Mouse (Mus musculus): ENCODE measurements around the gene Mfap2. TPM values are rescaled to one million over a fixed set of nuclear protein-coding genes. Genes with fewer than 3 reads are reported as not detected.

Gene Mfap2
- total and polyA plus RNA-seq, 2 experiments from 2014 or later: 42.3 to 99.5 TPM

DNA sequence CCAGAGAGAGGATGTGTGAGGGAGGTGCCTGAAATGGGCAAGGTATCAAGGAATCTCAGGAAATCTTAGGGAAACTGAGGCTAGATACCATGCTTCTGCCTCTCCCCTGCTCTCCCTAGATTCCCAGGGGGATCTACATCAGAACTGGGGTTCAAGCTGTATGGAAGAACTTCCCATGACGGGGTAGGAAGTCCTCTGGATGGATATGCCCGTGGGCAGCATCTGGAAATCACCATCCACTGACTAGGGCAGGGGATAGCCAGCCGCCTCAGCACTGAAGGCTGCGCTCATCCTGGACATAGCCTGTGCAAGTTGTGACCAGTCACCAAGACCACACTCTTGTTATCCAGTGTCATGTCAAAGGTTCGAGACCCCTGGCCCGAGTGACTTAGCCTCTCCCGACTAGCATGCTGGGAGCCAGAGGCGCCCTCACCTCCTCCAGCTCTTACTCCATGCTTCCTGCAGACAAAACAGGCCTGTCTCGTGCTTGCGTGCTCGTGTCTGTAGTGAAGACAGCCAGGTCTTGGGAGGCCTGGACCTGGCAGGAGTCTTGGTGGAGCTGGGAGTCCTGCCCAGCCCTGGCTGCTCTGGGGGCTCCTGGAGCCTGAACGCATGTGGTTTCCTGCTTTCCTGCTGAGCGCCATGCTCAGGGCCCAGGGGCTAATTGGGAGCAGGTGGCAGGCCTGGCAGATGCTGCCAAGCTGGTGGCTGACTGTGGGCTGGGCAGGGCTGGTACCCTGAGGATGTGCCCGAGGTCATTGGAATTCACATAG lies 1.5 kb downstream of the Mfap2 start:
- 21% methylated on average over 14 of the region's 14 CpGs for whole genome bisulfite sequencing
- peaks cover 13% of the 10 kb centered on the region for H3K36me3 ChIP-seq (ENCODE audit: insufficient read depth, low read length)
- TF ChIP-seq CTCF (IDR thresholded peaks at IDR 0.05; ENCODE audit: low read depth): no peak
- H3K9me3 ChIP-seq (ENCODE audit: low read length): no peaks in the 10 kb centered on the region
- peak overlapping the region; percentile 54 for H3K27ac ChIP-seq
- peak; percentile 61 for DNase-seq (ENCODE audit: low spot score)
- ATAC-seq: peak; percentile 19; the same call in 1 of the 2 replicates
- peak overlapping the region; percentile 59 for H3K4me3 ChIP-seq (ENCODE audit: low read length)
- H3K9ac ChIP-seq (replicated peaks; ENCODE audit: low read length): peak overlapping the region; percentile 79
- H3K4me2 ChIP-seq (ENCODE audit: low read depth, low read length): peak overlapping the region; percentile 74
- H3K27me3 ChIP-seq (ENCODE audit: insufficient read depth, low read length): no peaks in the 10 kb centered on the region
- peaks cover 12% of the 10 kb centered on the region for H3K4me1 ChIP-seq (ENCODE audit: insufficient read depth, low read length)

DNA sequence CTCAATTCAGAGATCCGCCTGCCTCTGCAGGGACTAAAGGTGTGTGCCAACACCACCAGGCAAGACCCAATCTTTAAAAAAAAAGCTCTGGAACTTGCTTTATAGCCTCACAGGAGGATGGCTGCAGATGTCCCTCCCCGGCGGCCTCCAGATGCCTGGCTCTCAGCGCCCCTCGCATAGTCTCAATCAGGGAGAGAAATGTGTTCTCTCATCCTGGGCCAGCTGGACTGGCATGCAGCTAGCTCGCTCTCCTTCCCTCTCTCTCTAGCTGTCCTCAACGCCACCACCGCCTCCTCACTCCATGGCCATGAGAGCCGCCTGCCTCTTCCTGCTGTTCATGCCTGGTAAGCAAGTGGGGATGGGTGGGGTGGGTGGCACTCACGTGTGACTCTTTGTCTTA lies 2.3 kb downstream of the Mfap2 start:
- WGBS: 52% methylated on average over 10 of the region's 10 CpGs
- Histone ChIP-seq H3K4me2 (ENCODE audit: low read depth, low read length) (no peak overlapping the region), H3K4me1 (ENCODE audit: insufficient read depth, low read length) (peaks cover 12% of the 10 kb centered on the region), H3K9ac (replicated peaks; ENCODE audit: low read length) (no peak overlapping the region), H3K27me3 (ENCODE audit: insufficient read depth, low read length) (no peaks in the 10 kb centered on the region), H3K9me3 (ENCODE audit: low read length) (no peaks in the 10 kb centered on the region), H3K4me3 (ENCODE audit: low read length) (no peak overlapping the region), H3K27ac (no peak overlapping the region), H3K36me3 (ENCODE audit: insufficient read depth, low read length) (peaks cover 9% of the 10 kb centered on the region; the same call in 1 of the 2 replicates)
- DNase-seq (ENCODE audit: low spot score) (no peak), ATAC-seq (no peak)
- TF ChIP-seq CTCF (IDR thresholded peaks at IDR 0.05; ENCODE audit: low read depth): no peak

- Histone ChIP-seq H3K4me1 (ENCODE audit: insufficient read depth, low read length) (peaks cover 12% of the 10 kb centered on the region), H3K4me2 (ENCODE audit: low read depth, low read length) (no peak overlapping the region), H3K36me3 (ENCODE audit: insufficient read depth, low read length) (peaks cover 9% of the 10 kb centered on the region; the same call in 1 of the 2 replicates), H3K4me3 (ENCODE audit: low read length) (no peak overlapping the region), H3K27me3 (ENCODE audit: insufficient read depth, low read length) (no peaks in the 10 kb centered on the region), H3K27ac (no peak overlapping the region), H3K9me3 (ENCODE audit: low read length) (no peaks in the 10 kb centered on the region), H3K9ac (replicated peaks; ENCODE audit: low read length) (no peak overlapping the region)
- ATAC-seq: no peak
- no peak for DNase-seq (ENCODE audit: low spot score)
- WGBS: 67% methylated on average over 8 of the region's 8 CpGs
- TF ChIP-seq CTCF (IDR thresholded peaks at IDR 0.05; ENCODE audit: low read depth): no peak
These were observed 3.9 kb downstream of the Mfap2 start for GRCm38 (mm10) chr4:141014114-141014513.

DNA sequence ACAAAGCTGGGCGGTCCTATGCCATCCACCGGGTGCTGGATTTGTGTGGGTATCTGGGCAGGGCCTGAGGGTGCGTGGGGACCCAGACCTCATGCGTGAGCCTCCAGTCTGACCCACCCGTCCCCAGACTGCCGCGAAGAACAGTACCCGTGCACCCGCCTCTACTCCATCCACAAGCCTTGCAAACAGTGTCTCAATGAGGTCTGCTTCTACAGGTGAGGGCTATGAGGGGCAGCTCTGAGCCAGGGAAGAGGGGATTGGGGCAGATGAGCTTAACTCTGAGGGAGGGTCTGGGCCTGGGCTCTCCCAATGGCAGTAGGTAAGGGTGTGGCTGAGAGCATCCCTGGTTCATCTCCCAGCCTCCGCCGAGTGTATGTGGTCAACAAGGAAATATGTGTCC lies 4.6 kb downstream of the Mfap2 start:
- Histone ChIP-seq H3K4me2 (ENCODE audit: low read depth, low read length) (no peak overlapping the region), H3K4me3 (ENCODE audit: low read length) (no peak overlapping the region), H3K4me1 (ENCODE audit: insufficient read depth, low read length) (peaks cover 12% of the 10 kb centered on the region), H3K9me3 (ENCODE audit: low read length) (no peaks in the 10 kb centered on the region), H3K36me3 (ENCODE audit: insufficient read depth, low read length) (peaks cover 9% of the 10 kb centered on the region; the same call in 1 of the 2 replicates), H3K9ac (replicated peaks; ENCODE audit: low read length) (no peak overlapping the region), H3K27ac (no peak overlapping the region), H3K27me3 (ENCODE audit: insufficient read depth, low read length) (no peaks in the 10 kb centered on the region)
- DNase-seq (ENCODE audit: low spot score) (no peak), ATAC-seq (no peak)
- WGBS: 93% methylated on average over 11 of the region's 11 CpGs
- TF ChIP-seq CTCF (IDR thresholded peaks at IDR 0.05; ENCODE audit: low read depth): no peak

- H3K4me3 ChIP-seq (ENCODE audit: low read length): no peak overlapping the region
- no peak overlapping the region for H3K27ac ChIP-seq
- 59% methylated on average over 7 of the region's 7 CpGs for WGBS
- DNase-seq (ENCODE audit: low spot score) (no peak), ATAC-seq (no peak)
- no peaks in the 10 kb centered on the region for H3K9me3 ChIP-seq (ENCODE audit: low read length)
- TF ChIP-seq CTCF (IDR thresholded peaks at IDR 0.05; ENCODE audit: low read depth): no peak
- H3K4me1 ChIP-seq (ENCODE audit: insufficient read depth, low read length): peaks cover 13% of the 10 kb centered on the region
- H3K36me3 ChIP-seq (ENCODE audit: insufficient read depth, low read length): peaks cover 9% of the 10 kb centered on the region; the same call in 1 of the 2 replicates
- H3K4me2 ChIP-seq (ENCODE audit: low read depth, low read length): no peak overlapping the region
- no peaks in the 10 kb centered on the region for H3K27me3 ChIP-seq (ENCODE audit: insufficient read depth, low read length)
- H3K9ac ChIP-seq (replicated peaks; ENCODE audit: low read length): no peak overlapping the region
These were observed 5.1 kb downstream of the Mfap2 start for GRCm38 (mm10) chr4:141015356-141015755.

DNA sequence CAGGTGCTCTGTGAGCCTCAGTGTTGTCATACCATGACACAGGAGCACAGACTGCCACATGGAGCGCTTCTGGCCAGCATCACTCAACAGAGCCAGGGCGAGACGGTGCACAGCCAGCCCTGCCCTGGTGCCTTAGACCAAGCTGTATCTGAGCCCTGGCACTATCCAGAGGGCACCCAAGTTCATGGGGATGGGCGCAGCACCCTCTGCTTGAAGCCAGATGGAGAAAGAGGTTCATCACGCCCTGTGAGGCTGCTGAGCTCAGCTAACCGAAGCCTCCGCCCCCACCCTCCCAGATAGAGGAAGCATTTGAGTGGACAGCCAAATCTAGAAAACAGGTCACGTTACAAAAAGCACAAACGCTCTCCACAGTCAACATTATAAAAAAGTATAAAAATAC lies 6.1 kb downstream of the Mfap2 start:
- no peak overlapping the region for H3K9ac ChIP-seq (replicated peaks; ENCODE audit: low read length)
- H3K4me1 ChIP-seq (ENCODE audit: insufficient read depth, low read length): peaks cover 17% of the 10 kb centered on the region
- WGBS: 81% methylated on average over 9 of the region's 9 CpGs
- TF ChIP-seq CTCF (IDR thresholded peaks at IDR 0.05; ENCODE audit: low read depth): no peak
- H3K9me3 ChIP-seq (ENCODE audit: low read length): no peaks in the 10 kb centered on the region
- ATAC-seq (no peak), DNase-seq (ENCODE audit: low spot score) (no peak)
- no peaks in the 10 kb centered on the region for H3K27me3 ChIP-seq (ENCODE audit: insufficient read depth, low read length)
- H3K4me2 ChIP-seq (ENCODE audit: low read depth, low read length): no peak overlapping the region
- peaks cover 9% of the 10 kb centered on the region; the same call in 1 of the 2 replicates for H3K36me3 ChIP-seq (ENCODE audit: insufficient read depth, low read length)
- no peak overlapping the region for H3K4me3 ChIP-seq (ENCODE audit: low read length)
- H3K27ac ChIP-seq: peak overlapping the region; percentile 5; the same call in 1 of the 2 replicates

Measured in hindbrain, postnatal 0 days (tissue).